Mouse (Mus musculus): ENCODE measurements around the gene Mgat4a. TPM values are rescaled to one million over a fixed set of nuclear protein-coding genes. Genes with fewer than 3 reads are reported as not detected.

Gene Mgat4a
- polyA plus RNA-seq (2012; rRNA removed) = 20.3 and 20.6 TPM in 2 replicates

DNA sequence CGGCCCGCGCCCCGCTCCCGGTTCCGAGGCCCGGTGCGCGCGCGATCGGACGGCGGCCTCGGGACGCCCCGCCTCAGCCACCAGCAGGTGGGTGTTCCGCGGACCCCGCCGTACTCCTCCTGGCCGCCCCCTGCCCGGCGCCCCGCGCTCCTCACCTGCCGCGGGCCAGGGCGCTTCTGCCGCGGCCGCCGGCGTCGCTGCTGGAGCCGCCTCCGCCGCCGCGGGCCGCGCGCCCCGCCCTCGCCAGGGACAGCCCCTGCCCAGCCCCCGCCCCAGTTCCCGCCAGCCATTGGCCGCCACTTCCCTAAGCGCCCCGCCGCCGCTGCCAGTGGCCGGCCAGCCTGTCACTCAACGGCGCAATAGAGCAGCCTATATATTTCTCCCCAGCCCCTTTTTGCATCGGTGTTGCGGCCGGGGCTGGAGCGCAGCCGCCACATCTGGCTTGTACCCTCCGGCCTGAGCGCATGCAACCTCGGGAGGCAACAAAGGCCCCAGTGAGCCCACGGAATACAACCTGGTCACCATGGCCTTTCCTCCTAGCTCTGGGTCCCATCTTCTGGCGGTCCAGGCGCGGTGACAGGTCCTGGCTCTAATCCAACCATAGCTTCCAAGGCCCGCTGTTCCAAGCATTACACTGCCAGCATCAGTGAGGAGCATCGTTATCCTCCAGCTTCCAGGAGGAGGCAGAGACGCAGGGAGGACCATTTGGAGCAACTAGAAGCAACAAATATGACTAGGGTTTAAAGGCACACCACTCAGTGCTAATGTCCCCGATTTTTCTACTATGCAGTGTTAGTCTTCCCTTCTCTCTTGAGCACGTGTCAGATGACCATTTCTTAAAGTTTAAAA lies at the start of gene Mgat4a:
Gene Mgat4a (minus strand): TSS at position 207 of the 849 bp plus-strand sequence.
- no peaks in the 10 kb centered on the region for H3K27me3 ChIP-seq (ENCODE audit: control insufficient read depth, insufficient read depth, low read length)
- TF ChIP-seq CTCF (IDR thresholded peaks at IDR 0.05; ENCODE audit: borderline replicate concordance, control insufficient read depth, extremely low read depth, insufficient read depth, low read length, poor library complexity) = no peak
- peak; percentile 97 for TF ChIP-seq POLR2A (IDR thresholded peaks at IDR 0.05; ENCODE audit: control insufficient read depth, extremely low read depth, insufficient read depth, low read length, poor library complexity)
- H3K36me3 ChIP-seq (ENCODE audit: control insufficient read depth, insufficient read depth, low read length) = peaks cover 1% of the 10 kb centered on the region; the same call in 1 of the 2 replicates
- H3K4me3 ChIP-seq (ENCODE audit: control insufficient read depth, insufficient read depth, low read length) = peak within 1 kb of the TSS; percentile 76
- 2% methylated on average over 71 of the region's 72 CpGs for WGBS
- peak; percentile 94 for DNase-seq
- H3K4me1 ChIP-seq (replicated peaks; ENCODE audit: control insufficient read depth, insufficient read depth, low read length) = peaks cover 15% of the 10 kb centered on the region
- no peak within 1 kb of the TSS for H3K27ac ChIP-seq (ENCODE audit: control insufficient read depth, insufficient read depth, low read length)

DNA sequence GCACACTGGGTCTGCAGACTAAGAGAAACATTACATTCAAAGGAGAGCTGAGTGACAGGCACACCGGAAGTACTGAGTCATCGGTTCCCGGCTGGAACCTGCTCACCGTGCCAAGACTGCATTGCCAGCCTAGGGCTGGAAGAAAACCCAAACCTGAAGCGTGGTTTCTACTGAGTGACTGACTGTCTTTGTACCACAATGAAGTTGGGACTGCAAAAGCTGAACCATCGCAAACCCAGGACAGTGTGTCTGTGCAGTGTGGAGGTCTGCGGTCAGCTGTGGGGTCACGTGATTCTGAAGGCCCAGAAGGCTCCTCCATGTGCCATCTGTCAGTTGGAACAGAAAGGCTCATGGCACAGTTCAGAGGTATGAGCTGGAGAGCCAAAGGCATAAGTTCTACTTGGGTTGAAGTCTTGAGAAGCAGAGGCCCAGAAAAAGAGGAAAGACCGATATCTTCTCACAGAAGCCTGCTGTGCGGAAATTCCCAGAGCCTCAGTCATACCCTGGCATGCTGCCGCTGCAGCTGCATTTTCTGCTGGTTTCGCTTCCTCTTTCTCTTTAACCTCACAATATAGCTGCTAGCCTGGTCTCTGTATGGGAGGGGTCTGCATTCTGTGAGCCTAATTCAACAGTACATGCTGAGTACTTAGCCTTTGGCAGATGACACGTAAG lies 45.1 kb upstream of the Mgat4a start:
- no peaks in the 10 kb centered on the region for H3K27me3 ChIP-seq (ENCODE audit: control insufficient read depth, insufficient read depth, low read length)
- H3K36me3 ChIP-seq (ENCODE audit: control insufficient read depth, insufficient read depth, low read length) = no peaks in the 10 kb centered on the region
- 3% methylated on average over 13 of the region's 13 CpGs for WGBS
- H3K27ac ChIP-seq (ENCODE audit: control insufficient read depth, insufficient read depth, low read length) = peak overlapping the region; percentile 92
- TF ChIP-seq CTCF (IDR thresholded peaks at IDR 0.05; ENCODE audit: borderline replicate concordance, control insufficient read depth, extremely low read depth, insufficient read depth, low read length, poor library complexity) (no peak), POLR2A (IDR thresholded peaks at IDR 0.05; ENCODE audit: control insufficient read depth, extremely low read depth, insufficient read depth, low read length, poor library complexity) (no peak)
- H3K4me1 ChIP-seq (replicated peaks; ENCODE audit: control insufficient read depth, insufficient read depth, low read length) = peaks cover 8% of the 10 kb centered on the region
- peak; percentile 56 for DNase-seq
- H3K4me3 ChIP-seq (ENCODE audit: control insufficient read depth, insufficient read depth, low read length) = peak overlapping the region; percentile 48

DNA sequence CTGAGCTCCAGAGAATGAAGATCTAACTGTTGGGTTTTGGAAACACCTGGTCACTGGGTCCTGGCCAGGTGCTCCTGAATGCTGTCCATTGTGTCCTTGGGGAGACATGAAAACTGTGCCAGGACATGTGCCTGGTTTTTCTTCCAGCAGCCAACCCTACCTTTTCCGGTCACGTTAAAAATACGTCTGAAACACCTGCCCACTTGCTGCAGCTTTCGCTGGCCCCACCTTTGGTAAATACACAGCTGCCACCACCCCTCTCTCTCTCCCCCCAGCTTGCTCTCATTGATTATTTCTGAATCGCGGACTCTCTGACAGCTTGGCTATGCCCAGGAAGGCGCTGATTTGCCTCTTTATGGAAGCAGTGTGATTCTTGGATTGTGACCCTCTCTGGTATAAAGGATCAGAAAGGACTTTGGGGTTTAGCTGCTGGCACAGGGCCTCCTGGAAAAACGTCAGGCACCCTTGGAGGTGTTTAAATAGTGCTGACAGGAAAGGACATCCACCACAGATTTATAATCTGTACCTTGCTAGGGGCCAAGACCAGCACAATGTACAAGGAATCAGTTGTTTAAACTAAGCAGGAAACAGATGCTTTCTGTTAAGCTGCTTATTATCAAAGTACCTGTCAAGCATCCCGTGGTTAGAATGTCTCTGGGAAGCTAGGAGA lies 43.1 kb upstream of the Mgat4a start:
- Histone ChIP-seq H3K4me1 (replicated peaks; ENCODE audit: control insufficient read depth, insufficient read depth, low read length) (peaks cover 8% of the 10 kb centered on the region), H3K27me3 (ENCODE audit: control insufficient read depth, insufficient read depth, low read length) (no peaks in the 10 kb centered on the region), H3K4me3 (ENCODE audit: control insufficient read depth, insufficient read depth, low read length) (no peak overlapping the region), H3K27ac (ENCODE audit: control insufficient read depth, insufficient read depth, low read length) (no peak overlapping the region), H3K36me3 (ENCODE audit: control insufficient read depth, insufficient read depth, low read length) (no peaks in the 10 kb centered on the region)
- WGBS = 78% methylated on average over 9 of the region's 9 CpGs
- TF ChIP-seq CTCF (IDR thresholded peaks at IDR 0.05; ENCODE audit: borderline replicate concordance, control insufficient read depth, extremely low read depth, insufficient read depth, low read length, poor library complexity) (no peak), POLR2A (IDR thresholded peaks at IDR 0.05; ENCODE audit: control insufficient read depth, extremely low read depth, insufficient read depth, low read length, poor library complexity) (no peak)
- no peak for DNase-seq

DNA sequence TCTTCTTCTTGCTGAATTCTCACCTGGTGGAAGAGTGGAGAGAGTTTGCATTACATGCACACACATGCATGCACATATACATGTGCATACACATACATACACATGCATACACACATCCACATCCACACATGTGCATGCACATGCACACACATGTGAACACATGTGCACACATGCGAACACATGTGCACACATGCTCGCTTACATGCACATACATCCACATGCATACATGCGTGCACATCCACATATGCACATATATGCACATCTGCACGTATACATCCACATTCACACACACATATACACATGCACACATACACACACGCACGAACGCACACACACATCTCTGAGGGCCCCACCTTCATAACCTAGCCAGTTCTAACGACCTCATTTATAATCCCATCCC lies 42.4 kb upstream of the Mgat4a start:
- Histone ChIP-seq H3K27ac (ENCODE audit: control insufficient read depth, insufficient read depth, low read length) (no peak overlapping the region), H3K4me3 (ENCODE audit: control insufficient read depth, insufficient read depth, low read length) (no peak overlapping the region), H3K4me1 (replicated peaks; ENCODE audit: control insufficient read depth, insufficient read depth, low read length) (peaks cover 8% of the 10 kb centered on the region), H3K27me3 (ENCODE audit: control insufficient read depth, insufficient read depth, low read length) (no peaks in the 10 kb centered on the region), H3K36me3 (ENCODE audit: control insufficient read depth, insufficient read depth, low read length) (no peaks in the 10 kb centered on the region)
- no peak for DNase-seq
- WGBS = 96% methylated on average over 8 of the region's 8 CpGs
- TF ChIP-seq POLR2A (IDR thresholded peaks at IDR 0.05; ENCODE audit: control insufficient read depth, extremely low read depth, insufficient read depth, low read length, poor library complexity) (no peak), CTCF (IDR thresholded peaks at IDR 0.05; ENCODE audit: borderline replicate concordance, control insufficient read depth, extremely low read depth, insufficient read depth, low read length, poor library complexity) (no peak)

DNA sequence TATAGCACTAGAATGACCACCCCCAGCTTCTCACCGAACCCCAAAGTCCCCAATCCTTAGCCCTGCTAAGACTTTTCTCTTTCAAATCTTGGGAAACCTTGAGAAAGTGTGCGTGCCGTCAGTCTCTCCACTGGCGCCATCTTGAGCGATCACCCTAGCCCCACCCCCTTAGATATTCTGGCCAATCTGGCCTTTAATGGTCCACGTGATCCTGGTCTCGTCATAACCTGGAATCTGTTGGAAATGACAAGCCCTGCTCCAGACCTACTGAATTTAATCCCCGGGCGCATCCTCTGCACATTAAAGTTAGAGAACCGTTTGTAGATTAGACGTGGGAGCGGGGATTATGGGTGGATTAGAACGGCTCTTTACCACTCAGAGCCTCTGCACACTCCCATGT lies 38.9 kb upstream of the Mgat4a start:
- no peak for DNase-seq
- no peaks in the 10 kb centered on the region for H3K27me3 ChIP-seq (ENCODE audit: control insufficient read depth, insufficient read depth, low read length)
- no peak overlapping the region for H3K27ac ChIP-seq (ENCODE audit: control insufficient read depth, insufficient read depth, low read length)
- H3K4me1 ChIP-seq (replicated peaks; ENCODE audit: control insufficient read depth, insufficient read depth, low read length) = no peaks in the 10 kb centered on the region
- TF ChIP-seq POLR2A (IDR thresholded peaks at IDR 0.05; ENCODE audit: control insufficient read depth, extremely low read depth, insufficient read depth, low read length, poor library complexity) = no peak
- no peak for TF ChIP-seq CTCF (IDR thresholded peaks at IDR 0.05; ENCODE audit: borderline replicate concordance, control insufficient read depth, extremely low read depth, insufficient read depth, low read length, poor library complexity)
- 98% methylated on average over 13 of the region's 13 CpGs for WGBS
- H3K4me3 ChIP-seq (ENCODE audit: control insufficient read depth, insufficient read depth, low read length) = no peak overlapping the region
- H3K36me3 ChIP-seq (ENCODE audit: control insufficient read depth, insufficient read depth, low read length) = no peaks in the 10 kb centered on the region

Data from thymus, adult 2 months (tissue).